Mouse (Mus musculus) thymus, adult 2 months (tissue): Measurements from ENCODE around the gene Rhbdl2.

Experiments
- CTCF ChIP-seq: fragments of 200-500 bp; IDR thresholded peaks from 2 replicates; pipeline ENCODE4 v1.5.1; 2012; ENCODE audit warnings: mild to moderate bottlenecking, control low read depth, low read length, moderate library complexity, borderline replicate concordance; ENCODE audit not compliant: control insufficient read depth, poor library complexity, insufficient read depth; ENCODE audit errors: extremely low read depth
- POLR2A ChIP-seq: fragments of 200-500 bp; IDR thresholded peaks from 2 replicates; pipeline ENCODE4 v1.6.1; 2012; ENCODE audit warnings: mild to moderate bottlenecking, low read length, control low read depth, moderate library complexity; ENCODE audit not compliant: control insufficient read depth, poor library complexity, insufficient read depth; ENCODE audit errors: extremely low read depth

- TF ChIP-seq CTCF (no peak), POLR2A (no peak)
Observed at GRCm38 (mm10) chr4:123749484-123750130, 38.1 kb upstream of the Rhbdl2 start.
